Mouse (Mus musculus): ENCODE measurements around the gene Slc6a8. TPM values are rescaled to one million over a fixed set of nuclear protein-coding genes. Genes with fewer than 3 reads are reported as not detected.

The Slc6a8 gene
- polyA plus RNA-seq, 1 experiment: 62.8 TPM

- peak overlapping the region; percentile 30 for H3K4me3 ChIP-seq (ENCODE audit: insufficient read depth, poor library complexity, severe bottlenecking)
Observed at GRCm38 (mm10) chrX:73639901-73640469, 33.0 kb upstream of the Slc6a8 start.

GRCm38 (mm10) chrX:73645121-73645520 lies 27.8 kb upstream of the Slc6a8 start:
- no peak for TF ChIP-seq CTCF (IDR thresholded peaks at IDR 0.05; ENCODE audit: control insufficient read depth, insufficient read depth, insufficient read length)
- no peak for TF ChIP-seq CEBPB (IDR thresholded peaks at IDR 0.05; ENCODE audit: low read depth)
- TF ChIP-seq MYOD1 (IDR thresholded peaks at IDR 0.05; ENCODE audit: control insufficient read depth, insufficient read length, low read depth): no peak
- no peak for TF ChIP-seq USF1 (IDR thresholded peaks at IDR 0.05; ENCODE audit: low read depth)
- no peak for TF ChIP-seq MYOG (IDR thresholded peaks at IDR 0.05; ENCODE audit: control insufficient read depth, extremely low read depth, insufficient read length)
- TF ChIP-seq MAX (IDR thresholded peaks at IDR 0.05): no peak
- TF ChIP-seq FOSL1 (IDR thresholded peaks at IDR 0.05; ENCODE audit: insufficient read depth, low read length, poor library complexity, severe bottlenecking): no peak
- no peaks in the 10 kb centered on the region for H3K27me3 ChIP-seq (ENCODE audit: control insufficient read depth, insufficient read depth, insufficient read length)

More at GRCm38 (mm10) chrX:73639901-73640469, 33.0 kb upstream of the Slc6a8 start:
- Histone ChIP-seq H3K79me2 (ENCODE audit: control insufficient read depth, insufficient read depth) (no peaks in the 10 kb centered on the region), H3K27me3 (ENCODE audit: control insufficient read depth, insufficient read depth, insufficient read length) (peaks cover 15% of the 10 kb centered on the region), H3ac (ENCODE audit: control insufficient read depth, insufficient read length, low read depth) (no peak overlapping the region), H3K79me3 (ENCODE audit: low read depth) (no peaks in the 10 kb centered on the region), H3K36me3 (ENCODE audit: control insufficient read depth, insufficient read depth) (no peaks in the 10 kb centered on the region)
- TF ChIP-seq CTCF (IDR thresholded peaks at IDR 0.05; ENCODE audit: control insufficient read depth, insufficient read depth, insufficient read length) (no peak), CEBPB (IDR thresholded peaks at IDR 0.05; ENCODE audit: low read depth) (no peak), USF1 (IDR thresholded peaks at IDR 0.05; ENCODE audit: low read depth) (no peak), MAX (IDR thresholded peaks at IDR 0.05) (no peak), FOSL1 (IDR thresholded peaks at IDR 0.05; ENCODE audit: insufficient read depth, low read length, poor library complexity, severe bottlenecking) (no peak), MYOD1 (IDR thresholded peaks at IDR 0.05; ENCODE audit: control insufficient read depth, insufficient read length, low read depth) (no peak)

GRCm38 (mm10) chrX:73650869-73651268 lies 22.1 kb upstream of the Slc6a8 start:
- Histone ChIP-seq H3K4me3 (ENCODE audit: insufficient read depth, poor library complexity, severe bottlenecking) (no peak overlapping the region), H3K79me2 (ENCODE audit: control insufficient read depth, insufficient read depth) (no peaks in the 10 kb centered on the region), H3K27me3 (ENCODE audit: control insufficient read depth, insufficient read depth, insufficient read length) (no peaks in the 10 kb centered on the region), H3K79me3 (ENCODE audit: low read depth) (no peaks in the 10 kb centered on the region), H3K36me3 (ENCODE audit: control insufficient read depth, insufficient read depth) (no peaks in the 10 kb centered on the region), H3ac (ENCODE audit: control insufficient read depth, insufficient read length, low read depth) (no peak overlapping the region)
- TF ChIP-seq MYOD1 (IDR thresholded peaks at IDR 0.05; ENCODE audit: control insufficient read depth, insufficient read length, low read depth) (peak; percentile 50), FOSL1 (IDR thresholded peaks at IDR 0.05; ENCODE audit: insufficient read depth, low read length, poor library complexity, severe bottlenecking) (peak; percentile 20), MAX (IDR thresholded peaks at IDR 0.05) (no peak), CTCF (IDR thresholded peaks at IDR 0.05; ENCODE audit: control insufficient read depth, insufficient read depth, insufficient read length) (no peak), MYOG (IDR thresholded peaks at IDR 0.05; ENCODE audit: control insufficient read depth, extremely low read depth, insufficient read length) (no peak)

More at GRCm38 (mm10) chrX:73645121-73645520, 27.8 kb upstream of the Slc6a8 start:
- H3K79me2 ChIP-seq (ENCODE audit: control insufficient read depth, insufficient read depth): no peaks in the 10 kb centered on the region
- no peaks in the 10 kb centered on the region for H3K79me3 ChIP-seq (ENCODE audit: low read depth)
- no peaks in the 10 kb centered on the region for H3K36me3 ChIP-seq (ENCODE audit: control insufficient read depth, insufficient read depth)
- no peak overlapping the region for H3ac ChIP-seq (ENCODE audit: control insufficient read depth, insufficient read length, low read depth)
- H3K4me3 ChIP-seq (ENCODE audit: insufficient read depth, poor library complexity, severe bottlenecking): no peak overlapping the region

- H3K27me3 ChIP-seq (ENCODE audit: control insufficient read depth, insufficient read depth, insufficient read length): no peaks in the 10 kb centered on the region
- H3K4me3 ChIP-seq (ENCODE audit: insufficient read depth, poor library complexity, severe bottlenecking): no peak overlapping the region
- no peak overlapping the region for H3ac ChIP-seq (ENCODE audit: control insufficient read depth, insufficient read length, low read depth)
- H3K79me3 ChIP-seq (ENCODE audit: low read depth): no peaks in the 10 kb centered on the region
- H3K79me2 ChIP-seq (ENCODE audit: control insufficient read depth, insufficient read depth): no peaks in the 10 kb centered on the region
- no peaks in the 10 kb centered on the region for H3K36me3 ChIP-seq (ENCODE audit: control insufficient read depth, insufficient read depth)
- TF ChIP-seq MYOD1 (IDR thresholded peaks at IDR 0.05; ENCODE audit: control insufficient read depth, insufficient read length, low read depth): no peak
Observed at GRCm38 (mm10) chrX:73653392-73653791, 19.6 kb upstream of the Slc6a8 start.

- Histone ChIP-seq H3K79me3 (ENCODE audit: low read depth) (no peaks in the 10 kb centered on the region), H3ac (ENCODE audit: control insufficient read depth, insufficient read length, low read depth) (no peak overlapping the region), H3K4me3 (ENCODE audit: insufficient read depth, poor library complexity, severe bottlenecking) (no peak overlapping the region), H3K36me3 (ENCODE audit: control insufficient read depth, insufficient read depth) (no peaks in the 10 kb centered on the region), H3K79me2 (ENCODE audit: control insufficient read depth, insufficient read depth) (no peaks in the 10 kb centered on the region), H3K27me3 (ENCODE audit: control insufficient read depth, insufficient read depth, insufficient read length) (no peaks in the 10 kb centered on the region)
- TF ChIP-seq CTCF (IDR thresholded peaks at IDR 0.05; ENCODE audit: control insufficient read depth, insufficient read depth, insufficient read length) (peak; percentile 90), USF1 (IDR thresholded peaks at IDR 0.05; ENCODE audit: low read depth) (no peak)
Observed at GRCm38 (mm10) chrX:73654177-73654576, 18.8 kb upstream of the Slc6a8 start.

- H3K4me3 ChIP-seq (ENCODE audit: insufficient read depth, poor library complexity, severe bottlenecking): no peak overlapping the region
- H3K79me2 ChIP-seq (ENCODE audit: control insufficient read depth, insufficient read depth): no peaks in the 10 kb centered on the region
- no peak overlapping the region for H3ac ChIP-seq (ENCODE audit: control insufficient read depth, insufficient read length, low read depth)
- TF ChIP-seq FOSL1 (IDR thresholded peaks at IDR 0.05; ENCODE audit: insufficient read depth, low read length, poor library complexity, severe bottlenecking): no peak
- no peak for TF ChIP-seq MYOG (IDR thresholded peaks at IDR 0.05; ENCODE audit: control insufficient read depth, extremely low read depth, insufficient read length)
- TF ChIP-seq MYOD1 (IDR thresholded peaks at IDR 0.05; ENCODE audit: control insufficient read depth, insufficient read length, low read depth): no peak
- no peak for TF ChIP-seq USF1 (IDR thresholded peaks at IDR 0.05; ENCODE audit: low read depth)
- peak; percentile 32 for TF ChIP-seq CTCF (IDR thresholded peaks at IDR 0.05; ENCODE audit: control insufficient read depth, insufficient read depth, insufficient read length)
- no peaks in the 10 kb centered on the region for H3K36me3 ChIP-seq (ENCODE audit: control insufficient read depth, insufficient read depth)
- peaks cover 5% of the 10 kb centered on the region for H3K27me3 ChIP-seq (ENCODE audit: control insufficient read depth, insufficient read depth, insufficient read length)
- no peaks in the 10 kb centered on the region for H3K79me3 ChIP-seq (ENCODE audit: low read depth)
Observed at GRCm38 (mm10) chrX:73655529-73655928, 17.4 kb upstream of the Slc6a8 start.
